Mouse (Mus musculus) bone marrow macrophage, adult 2 months (primary cell): ENCODE measurements around the gene Art4.

ENCODE experiments used
- CTCF ChIP-seq: IDR thresholded peaks from 2 replicates; pipeline ENCODE4 v1.5.1; 2012; ENCODE audit warnings: low read depth, mild to moderate bottlenecking, low read length, moderate library complexity
- POLR2A ChIP-seq: IDR thresholded peaks from 2 replicates; pipeline ENCODE4 v1.6.1; 2012; ENCODE audit warnings: mild to moderate bottlenecking, low read depth, low read length, borderline replicate concordance

DNA sequence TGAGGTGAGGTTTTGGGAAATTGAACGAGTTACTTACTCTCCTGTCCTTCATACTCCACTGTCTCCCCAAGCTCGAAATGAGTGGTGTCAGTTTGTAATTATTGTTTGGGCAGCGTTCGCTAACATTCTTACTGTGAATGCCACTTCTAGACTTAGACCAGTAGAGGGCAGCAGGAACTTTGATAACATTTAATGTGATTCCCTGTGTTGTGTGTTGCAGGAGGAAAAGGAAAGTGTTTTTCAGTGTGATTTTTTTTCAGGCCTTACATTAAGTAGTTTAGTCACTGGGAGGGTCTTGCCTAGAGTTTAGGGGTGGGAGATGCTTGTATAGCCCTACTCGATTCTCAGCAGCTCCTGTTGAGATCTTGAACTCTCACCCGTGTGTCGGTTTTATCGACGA, 3.5 kb upstream of the Art4 start:
- TF ChIP-seq CTCF = no peak
- TF ChIP-seq POLR2A = no peak
